Mouse (Mus musculus) brain, embryonic 14.5 days (tissue): ENCODE results near the gene Aff3.

Source experiments
- CTCF ChIP-seq: fragments of 200-500 bp; IDR thresholded peaks from 2 replicates; pipeline ENCODE4 v1.5.1; 2012; ENCODE audit warnings: inconsistent platforms, mild to moderate bottlenecking, moderate library complexity, borderline replicate concordance; ENCODE audit not compliant: insufficient read depth, insufficient read length; ENCODE audit errors: extremely low read depth
- POLR2A ChIP-seq: fragments of 200-500 bp; IDR thresholded peaks from 2 replicates; pipeline ENCODE4 v1.6.1; 2012; ENCODE audit warnings: mild to moderate bottlenecking, inconsistent platforms, borderline replicate concordance; ENCODE audit not compliant: poor library complexity, insufficient read depth, insufficient read length, severe bottlenecking; ENCODE audit errors: extremely low read depth

DNA sequence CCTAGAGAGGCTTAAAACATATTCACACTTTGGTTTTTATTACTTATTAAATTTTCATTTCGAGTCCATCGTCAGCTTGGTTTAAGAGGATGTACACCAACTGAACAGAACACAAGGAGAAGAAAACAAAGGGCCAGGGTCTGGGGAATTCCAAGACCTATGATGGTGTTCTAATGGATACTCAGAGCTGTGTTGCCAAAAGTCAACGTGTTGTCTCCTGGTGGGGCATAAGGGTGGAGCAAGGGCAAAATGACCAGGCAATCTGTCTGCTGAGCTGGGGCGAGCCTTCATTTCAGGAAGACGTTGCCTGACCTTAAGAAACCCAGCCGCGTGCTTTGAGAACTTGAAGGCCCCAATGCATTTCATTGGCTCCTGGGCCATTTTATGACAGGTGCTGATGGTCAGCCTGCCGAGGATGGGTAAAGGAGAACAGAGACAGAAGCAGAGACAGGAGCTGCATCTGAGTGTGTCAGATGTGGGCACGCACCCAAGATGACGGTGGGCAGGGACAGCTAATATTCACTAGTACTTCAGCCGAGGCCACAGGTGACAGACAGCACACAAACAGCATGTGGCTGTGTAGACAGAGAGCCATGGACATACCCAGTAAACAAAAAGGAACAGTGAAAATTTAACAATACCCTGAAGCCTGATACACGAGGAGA is 371.0 kb downstream of the Aff3 start:
- no peak for TF ChIP-seq POLR2A
- TF ChIP-seq CTCF, result no peak
